Comparison of ENCODE assay signal across 8 mouse cellular contexts in genomic region chr7:109174337-109174948, GRCm38 (mm10). TPM values are rescaled to one million over a fixed set of nuclear protein-coding genes. Genes with fewer than 3 reads are reported as not detected.
DNase-seq lines count a peak whose midpoint lies in the region; ATAC-seq lines count a peak whose summit lies in the region.

No protein-coding gene starts in this region.

- H3K27me3 ChIP-seq in embryonic facial prominence, embryonic 10.5 days (replicated peaks; ENCODE audit: low read depth, poor library complexity, severe bottlenecking): peaks cover 90% of the 10 kb centered on the region
- peaks cover 75% of the 10 kb centered on the region for H3K27me3 ChIP-seq in heart, embryonic 10.5 days (ENCODE audit: insufficient read depth, poor library complexity, severe bottlenecking)
- H3K27me3 ChIP-seq in liver, embryonic 11.5 days (replicated peaks; ENCODE audit: control insufficient read depth, insufficient read depth, low read length): peaks cover 63% of the 10 kb centered on the region
- peaks cover 87% of the 10 kb centered on the region for H3K27me3 ChIP-seq in neural tube, embryonic 13.5 days

- peak overlapping the region; percentile 48; the same call in 1 of the 2 replicates for H3K9ac ChIP-seq in liver, embryonic 11.5 days (ENCODE audit: low read depth, low read length)
- H3K9ac ChIP-seq in neural tube, embryonic 13.5 days: peak overlapping the region; percentile 81

- peak overlapping the region; percentile 87 for H3K27ac ChIP-seq in embryonic facial prominence, embryonic 10.5 days (replicated peaks)
- H3K27ac ChIP-seq in heart, embryonic 10.5 days: peak overlapping the region; percentile 70
- H3K27ac ChIP-seq in liver, embryonic 11.5 days (ENCODE audit: low read depth, low read length): no peak overlapping the region
- peak overlapping the region; percentile 49; the same call in 1 of the 2 replicates for H3K27ac ChIP-seq in neural tube, embryonic 13.5 days (replicated peaks)

- peak; percentile 4 to 22 for DNase-seq in lung, adult 18-20 months
- no peak for DNase-seq in lung, postnatal 25 days (ENCODE audit: low spot score)
- DNase-seq in embryonic facial prominence, embryonic 10.5 days (ENCODE audit: low spot score): peak; percentile 68
- DNase-seq in heart, embryonic 10.5 days (ENCODE audit: low spot score): no peak
- peak; percentile 20 for DNase-seq in kidney, adult 9 months
- peak; percentile 63 for DNase-seq in liver, embryonic 11.5 days (ENCODE audit: low spot score)
- DNase-seq in T-cell, adult 2 months (ENCODE audit: low spot score): no peak

- ATAC-seq in liver, embryonic 11.5 days (replicated peaks; ENCODE audit: low FRiP score): 0 out of 2 replicates have a peak, but pooled peaks have one; percentile 40
- peak; percentile 45 for ATAC-seq in neural tube, embryonic 13.5 days (ENCODE audit: low read depth)

- H3K36me3 ChIP-seq in embryonic facial prominence, embryonic 10.5 days (replicated peaks): no peaks in the 10 kb centered on the region
- no peaks in the 10 kb centered on the region for H3K36me3 ChIP-seq in heart, embryonic 10.5 days
- no peaks in the 10 kb centered on the region for H3K36me3 ChIP-seq in liver, embryonic 11.5 days (ENCODE audit: control insufficient read depth, insufficient read depth, low read length)
- no peaks in the 10 kb centered on the region for H3K36me3 ChIP-seq in neural tube, embryonic 13.5 days

- H3K4me1 ChIP-seq in embryonic facial prominence, embryonic 10.5 days: peaks cover 69% of the 10 kb centered on the region
- H3K4me1 ChIP-seq in heart, embryonic 10.5 days: peaks cover 24% of the 10 kb centered on the region
- 0 out of 2 replicates have a peak, but pooled peaks cover 3% of the 10 kb centered on the region for H3K4me1 ChIP-seq in liver, embryonic 11.5 days (replicated peaks; ENCODE audit: control insufficient read depth, insufficient read depth, low read length)
- H3K4me1 ChIP-seq in neural tube, embryonic 13.5 days (replicated peaks): peaks cover 37% of the 10 kb centered on the region

- H3K4me2 ChIP-seq in liver, embryonic 11.5 days: peak overlapping the region; percentile 74
- peak overlapping the region; percentile 98 for H3K4me2 ChIP-seq in neural tube, embryonic 13.5 days

- H3K9me3 ChIP-seq in embryonic facial prominence, embryonic 10.5 days: no peaks in the 10 kb centered on the region
- no peaks in the 10 kb centered on the region for H3K9me3 ChIP-seq in heart, embryonic 10.5 days
- no peaks in the 10 kb centered on the region for H3K9me3 ChIP-seq in liver, embryonic 11.5 days (ENCODE audit: control insufficient read depth, low read length)
- no peaks in the 10 kb centered on the region for H3K9me3 ChIP-seq in neural tube, embryonic 13.5 days

- H3K4me3 ChIP-seq in embryonic facial prominence, embryonic 10.5 days: peak overlapping the region; percentile 78
- H3K4me3 ChIP-seq in heart, embryonic 10.5 days: peak overlapping the region; percentile 79
- peak overlapping the region; percentile 51 for H3K4me3 ChIP-seq in liver, embryonic 11.5 days (ENCODE audit: low read depth, low read length)
- H3K4me3 ChIP-seq in neural tube, embryonic 13.5 days: peak overlapping the region; percentile 58

- WGBS in embryonic facial prominence, embryonic 10.5 days: 4% methylated on average over 31 of the region's 31 CpGs
- 4% methylated on average over 31 of the region's 31 CpGs for WGBS in heart, embryonic 10.5 days
- 6% methylated on average over 31 of the region's 31 CpGs for WGBS in liver, embryonic 11.5 days
- WGBS in neural tube, embryonic 13.5 days: 8% methylated on average over 26 of the region's 31 CpGs

RNA-seq across cellular contexts. Expression of gene Lmo1, which starts 0.6 kb away (rescaled TPM):
- 23.6 and 30.3 TPM in 2 replicates for polyA plus RNA-seq in embryonic facial prominence, embryonic 10.5 days (2016; fragmentation: Nextera tagmentation; extraction: Ambion mirVana)
- polyA plus RNA-seq in heart, embryonic 10.5 days (2016; fragmentation: Nextera tagmentation; extraction: Ambion mirVana): 1.3 and 7.3 TPM in 2 replicates
- polyA plus RNA-seq in liver, embryonic 11.5 days (2014; fragmentation: Nextera tagmentation; extraction: Ambion mirVana): 5.3 and 5.6 TPM in 2 replicates
- polyA plus RNA-seq in neural tube, embryonic 13.5 days (2015; fragmentation: Nextera tagmentation; extraction: Ambion mirVana): 23.2 and 27.2 TPM in 2 replicates

Comparison
In these comparisons a context has a peak if more than half of its experiments do, and no peak if none do; other contexts are left out.
1. DNase-seq: peak in lung, adult 18-20 months (2 of 2), embryonic facial prominence, embryonic 10.5 days (single experiment), kidney, adult 9 months (single experiment) and liver, embryonic 11.5 days (single experiment); none in lung, postnatal 25 days (single experiment), heart, embryonic 10.5 days (single experiment) and T-cell, adult 2 months (single experiment).
2. Peak in every context shown above with its lines, with median percentiles within 50 percentile points of each other: H3K4me3 ChIP-seq.